Mouse (Mus musculus) stomach, embryonic 16.5 days (tissue): ENCODE results near the gene Pnliprp2. TPM values are rescaled to one million over a fixed set of nuclear protein-coding genes. Genes with fewer than 3 reads are reported as not detected.

Experiments
- ATAC-seq: fragments of 200-750 bp; cut with Nextera tagmentation; 2 replicates; pipeline ENCODE4 v1.8.0; 2017; ENCODE audit warnings: moderate number of reproducible peaks, moderate TSS enrichment; ENCODE audit not compliant: insufficient read depth, low FRiP score
- H3K27ac ChIP-seq: fragments of 300-500 bp; sonication (generic); 2 replicates; pipeline ENCODE4 v1.5.1; 2014; ENCODE audit warnings: low read length
- H3K27me3 ChIP-seq: fragments of 300-500 bp; sonication (generic); 2 replicates; pipeline ENCODE4 v1.6.1; 2014; ENCODE audit warnings: low read length, control low read depth, mixed read lengths; ENCODE audit not compliant: control insufficient read depth, insufficient read depth
- H3K36me3 ChIP-seq: fragments of 300-500 bp; sonication (generic); 2 replicates; pipeline ENCODE4 v1.6.1; 2014; ENCODE audit warnings: low read length; ENCODE audit not compliant: control insufficient read depth, insufficient read depth
- H3K4me1 ChIP-seq: fragments of 300-500 bp; sonication (generic); 2 replicates; pipeline ENCODE4 v1.6.1; 2014; ENCODE audit warnings: low read length, control low read depth, mixed read lengths; ENCODE audit not compliant: control insufficient read depth, insufficient read depth
- H3K4me2 ChIP-seq: fragments of 300-500 bp; sonication (generic); 2 replicates; pipeline ENCODE4 v1.6.1; 2014; ENCODE audit warnings: low read depth, low read length, mixed read lengths
- H3K4me3 ChIP-seq: fragments of 300-500 bp; sonication (generic); replicated peaks from 2 replicates; pipeline ENCODE4 v1.5.1; 2014; ENCODE audit warnings: mild to moderate bottlenecking, low read length
- H3K9ac ChIP-seq: fragments of 300-500 bp; sonication (generic); 2 replicates; pipeline ENCODE4 v1.6.1; 2014; ENCODE audit warnings: low read length
- H3K9me3 ChIP-seq: fragments of 300-500 bp; sonication (generic); replicated peaks from 2 replicates; pipeline ENCODE4 v1.6.1; 2016; ENCODE audit warnings: low read length, control low read depth; ENCODE audit not compliant: control insufficient read depth
- WGBS: fragments of 180-500 bp; shearing (Covaris S2); extraction: QIAGEN DNeasy Blood & Tissue Kit; methylation state at CpG from one replicate; pipeline ENCODE4 v1.1.7; 2014; 5-methylcytosine and 5-hydroxymethylcytosine counted together
- polyA plus RNA-seq: library from polyadenylated mRNA; unstranded; fragments of >200 nt; fragmentation: Nextera tagmentation; extraction: Ambion mirVana; gene quantifications from 2 replicates; pipeline ENCODE4 v1.2.1, GENCODE M21; 2015

Pnliprp2 gene
- polyA plus RNA-seq, 1 experiment from 2014 or later: 21.9 TPM

- no peak overlapping the region for H3K4me3 ChIP-seq
- H3K9ac ChIP-seq: no peak overlapping the region
- H3K4me2 ChIP-seq: no peak overlapping the region
- 80% methylated on average over 5 of the region's 5 CpGs for WGBS
- H3K27ac ChIP-seq: no peak overlapping the region
- H3K27me3 ChIP-seq: no peaks in the 10 kb centered on the region
- H3K4me1 ChIP-seq: no peaks in the 10 kb centered on the region
- no peaks in the 10 kb centered on the region for H3K9me3 ChIP-seq
- ATAC-seq: no peak
- no peaks in the 10 kb centered on the region for H3K36me3 ChIP-seq
Measured at GRCm38 (mm10) chr19:58810536-58810935, 51.0 kb downstream of the Pnliprp2 start.

DNA sequence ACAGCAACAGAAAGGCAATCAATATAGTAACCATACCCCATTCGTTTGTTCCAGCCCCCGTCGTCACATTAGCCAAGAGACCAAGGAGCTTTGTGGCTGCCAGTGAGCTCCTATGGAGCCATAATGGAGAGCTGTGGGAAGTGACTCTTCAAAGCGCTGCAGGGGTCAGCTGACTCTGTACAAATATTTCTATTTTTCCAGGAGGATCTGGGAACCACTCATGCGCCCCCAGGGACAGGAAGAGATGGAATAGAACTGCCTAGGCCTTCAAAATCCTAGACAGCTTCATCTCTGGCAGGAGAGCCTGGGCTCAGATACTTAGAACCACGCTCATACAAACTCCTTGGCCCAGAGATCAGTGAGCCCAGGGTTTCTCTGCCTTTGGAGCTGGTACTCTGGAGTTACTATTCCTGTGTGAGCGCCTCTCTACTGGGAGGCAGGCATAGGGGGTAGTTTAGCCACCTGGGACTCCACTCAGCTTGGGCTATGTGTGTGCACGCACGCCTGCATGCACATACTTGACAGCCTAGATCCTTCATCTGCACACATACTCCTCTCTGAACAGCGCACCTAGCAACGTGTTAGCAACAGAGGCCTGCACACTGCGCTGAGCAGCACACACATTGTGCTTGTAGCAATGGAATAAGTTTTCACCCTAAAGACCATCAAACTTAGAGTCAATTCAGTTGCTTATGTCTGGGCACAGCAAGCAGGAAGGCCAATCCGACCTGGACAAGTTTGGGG is 55.8 kb downstream of the Pnliprp2 start:
- H3K4me1 ChIP-seq: peaks cover 4% of the 10 kb centered on the region; the same call in 1 of the 2 replicates
- ATAC-seq: no peak
- H3K9me3 ChIP-seq: no peaks in the 10 kb centered on the region
- no peak overlapping the region for H3K27ac ChIP-seq
- no peaks in the 10 kb centered on the region for H3K27me3 ChIP-seq
- WGBS: 82% methylated on average over 13 of the region's 13 CpGs
- no peak overlapping the region for H3K4me2 ChIP-seq
- no peak overlapping the region for H3K9ac ChIP-seq
- H3K4me3 ChIP-seq: no peak overlapping the region
- no peaks in the 10 kb centered on the region for H3K36me3 ChIP-seq

- 54% methylated on average over 17 of the region's 17 CpGs for WGBS
- H3K36me3 ChIP-seq: no peaks in the 10 kb centered on the region
- ATAC-seq: no peak
- no peak overlapping the region for H3K27ac ChIP-seq
- H3K4me3 ChIP-seq: no peak overlapping the region
- H3K4me1 ChIP-seq: peaks cover 4% of the 10 kb centered on the region; the same call in 1 of the 2 replicates
- H3K27me3 ChIP-seq: no peaks in the 10 kb centered on the region
- no peaks in the 10 kb centered on the region for H3K9me3 ChIP-seq
- H3K9ac ChIP-seq: no peak overlapping the region
- H3K4me2 ChIP-seq: no peak overlapping the region
Measured at GRCm38 (mm10) chr19:58816453-58817041, 57.0 kb downstream of the Pnliprp2 start.

- Histone ChIP-seq H3K4me2 (no peak overlapping the region), H3K9ac (no peak overlapping the region), H3K27ac (no peak overlapping the region), H3K36me3 (no peaks in the 10 kb centered on the region), H3K9me3 (no peaks in the 10 kb centered on the region), H3K4me1 (peaks cover 4% of the 10 kb centered on the region; the same call in 1 of the 2 replicates), H3K27me3 (no peaks in the 10 kb centered on the region), H3K4me3 (no peak overlapping the region)
- WGBS: 82% methylated on average over 11 of the region's 11 CpGs
- no peak for ATAC-seq
Measured at GRCm38 (mm10) chr19:58817398-58817797, 57.9 kb downstream of the Pnliprp2 start.

- Histone ChIP-seq H3K9me3 (no peaks in the 10 kb centered on the region), H3K9ac (no peak overlapping the region), H3K27ac (no peak overlapping the region)
Measured at GRCm38 (mm10) chr19:58818571-58819415, 59.3 kb downstream of the Pnliprp2 start.

DNA sequence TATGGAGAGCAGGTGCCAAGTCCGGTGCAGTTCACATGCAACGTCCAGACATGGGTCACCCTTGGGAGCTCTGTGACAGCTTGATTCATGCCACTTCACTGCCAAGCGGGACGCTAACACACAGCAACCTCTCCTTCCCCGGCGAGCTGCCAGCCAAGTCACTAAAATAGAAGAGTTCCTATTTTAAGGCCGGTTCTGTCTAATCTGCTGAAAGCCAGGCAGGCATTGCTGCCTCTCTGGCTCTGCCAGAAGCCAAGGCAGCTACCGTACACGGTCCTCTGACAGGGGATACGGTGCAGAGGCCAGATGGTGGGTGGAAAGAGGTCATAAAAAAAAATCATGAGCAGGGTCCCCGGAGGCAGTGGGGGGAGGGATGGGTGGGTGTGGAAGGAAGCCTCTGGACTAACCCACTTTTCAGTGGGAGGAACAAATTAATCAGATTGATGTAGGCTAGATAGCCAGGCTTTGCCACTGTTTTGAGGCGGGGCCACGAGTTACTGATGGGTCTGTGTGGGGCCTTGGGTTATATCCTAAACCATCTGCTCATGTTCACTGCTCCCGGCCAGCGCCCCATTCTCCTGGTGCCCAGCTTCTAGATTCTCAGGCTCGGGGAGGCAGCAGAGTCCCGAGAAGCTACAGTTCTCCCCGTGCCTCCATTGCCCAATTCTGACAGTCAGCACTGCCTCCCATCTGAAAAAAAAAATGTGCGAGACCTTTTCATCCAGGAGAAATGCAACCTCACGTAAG is 63.1 kb downstream of the Pnliprp2 start:
- Histone ChIP-seq H3K4me3 (no peak overlapping the region), H3K27me3 (no peaks in the 10 kb centered on the region), H3K9me3 (no peaks in the 10 kb centered on the region), H3K9ac (no peak overlapping the region), H3K36me3 (no peaks in the 10 kb centered on the region), H3K27ac (no peak overlapping the region), H3K4me2 (no peak overlapping the region), H3K4me1 (no peaks in the 10 kb centered on the region)
- 73% methylated on average over 20 of the region's 20 CpGs for WGBS
- ATAC-seq: no peak

More at GRCm38 (mm10) chr19:58818571-58819415, 59.3 kb downstream of the Pnliprp2 start:
- 72% methylated on average over 14 of the region's 14 CpGs for WGBS
- no peaks in the 10 kb centered on the region for H3K36me3 ChIP-seq
- H3K4me2 ChIP-seq: no peak overlapping the region
- H3K27me3 ChIP-seq: no peaks in the 10 kb centered on the region
- no peak overlapping the region for H3K4me3 ChIP-seq
- no peak for ATAC-seq
- H3K4me1 ChIP-seq: peaks cover 4% of the 10 kb centered on the region; the same call in 1 of the 2 replicates

DNA sequence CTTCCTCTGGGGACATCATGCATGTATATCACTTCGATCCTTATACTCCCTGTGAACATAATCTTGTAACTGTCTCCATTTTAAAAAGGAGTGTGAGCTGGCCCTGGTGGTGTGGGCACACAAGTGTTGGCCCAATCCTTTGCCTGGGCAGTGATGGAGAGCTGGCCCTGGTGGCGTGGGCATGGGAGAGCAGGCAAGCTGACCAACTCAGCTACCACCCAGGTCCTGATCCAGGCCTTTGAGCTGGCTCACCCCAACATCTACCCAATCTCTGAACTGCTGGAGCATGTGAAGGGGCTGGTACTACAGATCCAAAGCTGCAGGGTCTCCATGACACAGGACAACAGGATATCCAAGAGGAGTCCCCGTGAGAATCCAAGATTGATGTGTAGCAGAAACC is 63.8 kb downstream of the Pnliprp2 start:
- 80% methylated on average over 3 of the region's 3 CpGs for WGBS

DNA sequence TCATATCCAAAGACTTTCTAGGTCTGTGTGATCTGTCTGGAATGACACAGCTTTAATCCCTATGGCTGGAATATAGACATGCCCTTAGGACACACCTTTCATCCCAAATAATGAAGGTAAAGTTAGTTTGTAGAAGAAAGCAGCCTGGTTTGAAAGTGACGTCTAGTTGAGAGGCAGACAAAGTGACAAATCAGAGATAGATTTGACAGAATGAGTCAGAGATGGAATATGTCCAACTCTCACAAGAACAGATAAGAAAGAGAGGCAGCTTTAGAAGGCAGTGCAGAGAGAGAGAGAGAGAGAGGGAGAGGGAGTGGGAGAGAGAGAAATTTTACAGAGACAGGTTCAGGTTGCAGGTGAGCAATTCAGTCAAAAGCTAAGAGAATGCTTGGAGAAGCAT is 64.8 kb downstream of the Pnliprp2 start:
- no peak overlapping the region for H3K9ac ChIP-seq
- 56% methylated on average over 1 of the region's 1 CpGs for WGBS

More for the DNA sequence above, 63.8 kb downstream of the Pnliprp2 start:
- no peaks in the 10 kb centered on the region for H3K36me3 ChIP-seq
- H3K9me3 ChIP-seq: no peaks in the 10 kb centered on the region
- no peaks in the 10 kb centered on the region for H3K27me3 ChIP-seq
- no peak for ATAC-seq
- no peak overlapping the region for H3K27ac ChIP-seq
- no peaks in the 10 kb centered on the region for H3K4me1 ChIP-seq
- H3K4me2 ChIP-seq: no peak overlapping the region
- no peak overlapping the region for H3K9ac ChIP-seq
- H3K4me3 ChIP-seq: no peak overlapping the region

More for the DNA sequence above, 64.8 kb downstream of the Pnliprp2 start:
- H3K36me3 ChIP-seq: no peaks in the 10 kb centered on the region
- H3K27me3 ChIP-seq: no peaks in the 10 kb centered on the region
- H3K9me3 ChIP-seq: no peaks in the 10 kb centered on the region
- no peaks in the 10 kb centered on the region for H3K4me1 ChIP-seq
- no peak overlapping the region for H3K4me3 ChIP-seq
- no peak overlapping the region for H3K27ac ChIP-seq
- no peak overlapping the region for H3K4me2 ChIP-seq
- ATAC-seq: no peak
